Mouse (Mus musculus) liver, embryonic 14.5 days (tissue): ENCODE data around the gene Apoc2.

ENCODE experiments used
- CTCF ChIP-seq: IDR thresholded peaks from 2 replicates; pipeline ENCODE4 v1.5.1; 2016; ENCODE audit warnings: antibody characterized with exemption, low read depth, control low read depth
- EP300 ChIP-seq: IDR thresholded peaks from 2 replicates; pipeline ENCODE4 v1.6.1; 2016; ENCODE audit warnings: antibody characterized with exemption, low read depth

DNA sequence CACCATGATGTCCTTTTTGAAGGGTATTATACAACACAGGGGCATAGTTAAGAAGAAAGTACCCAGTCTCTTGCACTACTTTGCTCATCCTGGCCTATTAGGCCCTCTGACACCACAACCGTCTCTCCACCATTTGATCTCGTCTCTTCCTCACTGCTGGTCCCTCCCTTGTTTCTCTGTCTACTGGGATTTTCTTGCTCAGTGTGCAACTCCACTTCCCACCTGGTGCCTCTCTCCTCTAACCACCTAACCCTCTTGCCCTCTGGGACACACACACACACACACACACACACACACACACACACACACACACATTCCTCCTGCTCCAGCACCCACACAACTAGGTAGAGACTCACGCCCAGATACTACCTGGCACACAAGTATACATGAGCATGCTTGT lies 1.2 kb upstream of the Apoc2 start:
- TF ChIP-seq CTCF (no peak), EP300 (no peak)
